Mouse (Mus musculus): ENCODE results near the gene Clca2. TPM values are rescaled to one million over a fixed set of nuclear protein-coding genes. Genes with fewer than 3 reads are reported as not detected.

Gene Clca2
- 0.02 TPM in 1 of 2 replicates, not detected in the other for polyA plus RNA-seq (2012; rRNA removed)

- Histone ChIP-seq H3K27me3 (ENCODE audit: control insufficient read depth, insufficient read depth, low read length) (no peaks in the 10 kb centered on the region), H3K27ac (ENCODE audit: insufficient read depth, low read length) (no peak within 1 kb of the TSS), H3K4me1 (ENCODE audit: control insufficient read depth, insufficient read depth, low read length) (no peaks in the 10 kb centered on the region), H3K4me3 (replicated peaks; ENCODE audit: insufficient read depth, low read depth, low read length) (no peak within 1 kb of the TSS)
- 63% methylated on average over 6 of the region's 6 CpGs for WGBS
- TF ChIP-seq CTCF (IDR thresholded peaks at IDR 0.05; ENCODE audit: borderline replicate concordance, insufficient read depth, low read depth, low read length) (no peak), POLR2A (IDR thresholded peaks at IDR 0.05; ENCODE audit: borderline replicate concordance, insufficient read depth, low read length) (no peak)
- DNase-seq, result no peak
These were observed at the start of gene Clca2 for GRCm38 (mm10) chr3:145099291-145099690. TSS of gene Clca2 (minus strand) at chr3:145099443.

GRCm38 (mm10) chr3:145147952-145148351 lies 48.7 kb upstream of the Clca2 start:
- no peaks in the 10 kb centered on the region for H3K27me3 ChIP-seq (ENCODE audit: control insufficient read depth, insufficient read depth, low read length)
- TF ChIP-seq POLR2A (IDR thresholded peaks at IDR 0.05; ENCODE audit: borderline replicate concordance, insufficient read depth, low read length) (no peak), CTCF (IDR thresholded peaks at IDR 0.05; ENCODE audit: borderline replicate concordance, insufficient read depth, low read depth, low read length) (no peak)
- no peak for DNase-seq
- no peaks in the 10 kb centered on the region for H3K4me1 ChIP-seq (ENCODE audit: control insufficient read depth, insufficient read depth, low read length)
- no peak overlapping the region for H3K27ac ChIP-seq (ENCODE audit: insufficient read depth, low read length)
- no peak overlapping the region for H3K4me3 ChIP-seq (replicated peaks; ENCODE audit: insufficient read depth, low read depth, low read length)

- no peak overlapping the region for H3K27ac ChIP-seq (ENCODE audit: insufficient read depth, low read length)
- H3K27me3 ChIP-seq (ENCODE audit: control insufficient read depth, insufficient read depth, low read length), result no peaks in the 10 kb centered on the region
- 81% methylated on average over 2 of the region's 2 CpGs for WGBS
- DNase-seq, result no peak
- no peak for TF ChIP-seq CTCF (IDR thresholded peaks at IDR 0.05; ENCODE audit: borderline replicate concordance, insufficient read depth, low read depth, low read length)
- TF ChIP-seq POLR2A (IDR thresholded peaks at IDR 0.05; ENCODE audit: borderline replicate concordance, insufficient read depth, low read length), result no peak
- no peak overlapping the region for H3K4me3 ChIP-seq (replicated peaks; ENCODE audit: insufficient read depth, low read depth, low read length)
- H3K4me1 ChIP-seq (ENCODE audit: control insufficient read depth, insufficient read depth, low read length), result no peaks in the 10 kb centered on the region
These were observed 48.2 kb upstream of the Clca2 start for GRCm38 (mm10) chr3:145147483-145147882.

- 96% methylated on average over 9 of the region's 9 CpGs for WGBS
- no peak overlapping the region for H3K27ac ChIP-seq (ENCODE audit: insufficient read depth, low read length)
These were observed 47.6 kb upstream of the Clca2 start for GRCm38 (mm10) chr3:145146871-145147270.

GRCm38 (mm10) chr3:145143856-145144255 lies 44.6 kb upstream of the Clca2 start:
- TF ChIP-seq CTCF (IDR thresholded peaks at IDR 0.05; ENCODE audit: borderline replicate concordance, insufficient read depth, low read depth, low read length), result no peak
- TF ChIP-seq POLR2A (IDR thresholded peaks at IDR 0.05; ENCODE audit: borderline replicate concordance, insufficient read depth, low read length), result no peak
- no peak overlapping the region for H3K4me3 ChIP-seq (replicated peaks; ENCODE audit: insufficient read depth, low read depth, low read length)
- H3K27me3 ChIP-seq (ENCODE audit: control insufficient read depth, insufficient read depth, low read length), result no peaks in the 10 kb centered on the region
- WGBS, result 66% methylated on average over 10 of the region's 10 CpGs
- no peak for DNase-seq
- no peak overlapping the region for H3K27ac ChIP-seq (ENCODE audit: insufficient read depth, low read length)
- H3K4me1 ChIP-seq (ENCODE audit: control insufficient read depth, insufficient read depth, low read length), result no peaks in the 10 kb centered on the region

More at GRCm38 (mm10) chr3:145146871-145147270, 47.6 kb upstream of the Clca2 start:
- H3K4me3 ChIP-seq (replicated peaks; ENCODE audit: insufficient read depth, low read depth, low read length), result no peak overlapping the region
- TF ChIP-seq CTCF (IDR thresholded peaks at IDR 0.05; ENCODE audit: borderline replicate concordance, insufficient read depth, low read depth, low read length) (no peak), POLR2A (IDR thresholded peaks at IDR 0.05; ENCODE audit: borderline replicate concordance, insufficient read depth, low read length) (no peak)
- H3K4me1 ChIP-seq (ENCODE audit: control insufficient read depth, insufficient read depth, low read length), result no peaks in the 10 kb centered on the region
- DNase-seq, result no peak
- H3K27me3 ChIP-seq (ENCODE audit: control insufficient read depth, insufficient read depth, low read length), result no peaks in the 10 kb centered on the region

GRCm38 (mm10) chr3:145142925-145143324 lies 43.7 kb upstream of the Clca2 start:
- DNase-seq, result no peak
- TF ChIP-seq CTCF (IDR thresholded peaks at IDR 0.05; ENCODE audit: borderline replicate concordance, insufficient read depth, low read depth, low read length) (no peak), POLR2A (IDR thresholded peaks at IDR 0.05; ENCODE audit: borderline replicate concordance, insufficient read depth, low read length) (no peak)
- Histone ChIP-seq H3K27me3 (ENCODE audit: control insufficient read depth, insufficient read depth, low read length) (no peaks in the 10 kb centered on the region), H3K4me1 (ENCODE audit: control insufficient read depth, insufficient read depth, low read length) (no peaks in the 10 kb centered on the region), H3K4me3 (replicated peaks; ENCODE audit: insufficient read depth, low read depth, low read length) (no peak overlapping the region), H3K27ac (ENCODE audit: insufficient read depth, low read length) (no peak overlapping the region)

- Histone ChIP-seq H3K4me1 (ENCODE audit: control insufficient read depth, insufficient read depth, low read length) (no peaks in the 10 kb centered on the region), H3K27me3 (ENCODE audit: control insufficient read depth, insufficient read depth, low read length) (no peaks in the 10 kb centered on the region), H3K27ac (ENCODE audit: insufficient read depth, low read length) (no peak overlapping the region), H3K4me3 (replicated peaks; ENCODE audit: insufficient read depth, low read depth, low read length) (no peak overlapping the region)
- TF ChIP-seq POLR2A (IDR thresholded peaks at IDR 0.05; ENCODE audit: borderline replicate concordance, insufficient read depth, low read length) (no peak), CTCF (IDR thresholded peaks at IDR 0.05; ENCODE audit: borderline replicate concordance, insufficient read depth, low read depth, low read length) (no peak)
- no peak for DNase-seq
- WGBS, result 85% methylated on average over 4 of the region's 4 CpGs
These were observed 41.0 kb upstream of the Clca2 start for GRCm38 (mm10) chr3:145140236-145140635.

- H3K4me3 ChIP-seq (replicated peaks; ENCODE audit: insufficient read depth, low read depth, low read length), result no peak overlapping the region
- no peaks in the 10 kb centered on the region for H3K27me3 ChIP-seq (ENCODE audit: control insufficient read depth, insufficient read depth, low read length)
- WGBS, result 25% methylated on average over 3 of the region's 3 CpGs
- no peak overlapping the region for H3K27ac ChIP-seq (ENCODE audit: insufficient read depth, low read length)
- no peaks in the 10 kb centered on the region for H3K4me1 ChIP-seq (ENCODE audit: control insufficient read depth, insufficient read depth, low read length)
- no peak for DNase-seq
- TF ChIP-seq POLR2A (IDR thresholded peaks at IDR 0.05; ENCODE audit: borderline replicate concordance, insufficient read depth, low read length), result no peak
- peak; percentile 25; the same call in 1 of the 2 replicates for TF ChIP-seq CTCF (IDR thresholded peaks at IDR 0.05; ENCODE audit: borderline replicate concordance, insufficient read depth, low read depth, low read length)
These were observed 32.1 kb upstream of the Clca2 start for GRCm38 (mm10) chr3:145131210-145131868.

Data from cerebellum, adult 2 months (tissue).